Mouse (Mus musculus) midbrain, embryonic 15.5 days (tissue): ENCODE measurements around the gene Arrb2. TPM values are rescaled to one million over a fixed set of nuclear protein-coding genes. Genes with fewer than 3 reads are reported as not detected.
"Not testable (repeated sequence)": the region's sequence is repeated elsewhere in the genome, so short reads cannot be mapped to it uniquely, and the experiment has no call there.

Source experiments
- ATAC-seq: fragments of 200-750 bp; cut with Nextera tagmentation; replicated peaks from 2 replicates; pipeline ENCODE4 v1.8.0; 2017; ENCODE audit warnings: moderate TSS enrichment
- H3K27ac ChIP-seq: fragments of 300-500 bp; sonication (generic); 2 replicates; pipeline ENCODE4 v1.5.1; 2015; ENCODE audit warnings: mild to moderate bottlenecking, inconsistent platforms
- H3K27me3 ChIP-seq: fragments of 300-500 bp; sonication (generic); replicated peaks from 2 replicates; pipeline ENCODE4 v1.6.1; 2015; ENCODE audit warnings: inconsistent platforms
- H3K36me3 ChIP-seq: fragments of 300-500 bp; sonication (generic); replicated peaks from 2 replicates; pipeline ENCODE4 v1.6.1; 2015; ENCODE audit warnings: inconsistent platforms
- H3K4me1 ChIP-seq: fragments of 300-500 bp; sonication (generic); 2 replicates; pipeline ENCODE4 v1.6.1; 2015; ENCODE audit warnings: inconsistent platforms
- H3K4me2 ChIP-seq: fragments of 300-500 bp; sonication (generic); 2 replicates; pipeline ENCODE4 v1.6.1; 2015; ENCODE audit warnings: inconsistent platforms, mild to moderate bottlenecking, moderate library complexity
- H3K4me3 ChIP-seq: fragments of 300-500 bp; sonication (generic); 2 replicates; pipeline ENCODE4 v1.5.1; 2015; ENCODE audit warnings: mild to moderate bottlenecking, inconsistent platforms
- H3K9ac ChIP-seq: fragments of 300-500 bp; sonication (generic); 2 replicates; pipeline ENCODE4 v1.6.1; 2015; ENCODE audit warnings: mild to moderate bottlenecking, inconsistent platforms
- H3K9me3 ChIP-seq: fragments of 300-500 bp; sonication (generic); 2 replicates; pipeline ENCODE4 v1.6.1; 2016; ENCODE audit warnings: inconsistent platforms
- WGBS: fragments of 180-500 bp; shearing (Covaris S2); methylation state at CpG from one replicate; pipeline ENCODE4 v1.1.7; 2015; ENCODE audit warnings: mixed read lengths; 5-methylcytosine and 5-hydroxymethylcytosine counted together
- microRNA-seq: library from miRNA; unstranded; fragments of <30 nt; microRNA quantifications from one replicate; pipeline ENCODE4, GENCODE M21; 2016
- polyA plus RNA-seq: library from polyadenylated mRNA; unstranded; fragments of >200 nt; fragmentation: Nextera tagmentation; extraction: Ambion mirVana; gene quantifications from 2 replicates; pipeline ENCODE4 v1.2.1, GENCODE M21; 2015

The Arrb2 gene
- polyA plus RNA-seq, 1 experiment from 2014 or later, result 53.8 TPM

DNA sequence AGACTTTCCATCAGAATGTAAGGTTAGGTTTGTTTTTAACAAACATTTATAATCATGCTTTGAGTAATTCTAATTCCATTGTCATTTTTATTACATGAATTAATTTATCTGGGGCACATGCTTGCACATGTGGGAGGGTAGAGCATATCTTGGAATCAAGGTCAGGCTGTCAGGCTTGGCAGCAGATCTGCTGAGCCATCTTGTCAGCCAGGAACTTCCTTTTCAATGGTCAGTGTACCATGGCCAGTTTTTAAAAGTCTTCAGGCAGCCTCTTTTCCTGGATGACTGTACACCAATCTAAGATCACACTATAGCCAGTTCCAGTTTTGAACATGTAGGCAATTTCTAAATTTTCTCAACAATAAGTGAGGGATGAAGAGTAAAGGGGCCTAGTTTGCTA, 40.3 kb downstream of the Arrb2 start:
- Histone ChIP-seq H3K4me1 (no peaks in the 10 kb centered on the region), H3K27ac (no peak overlapping the region), H3K4me2 (no peak overlapping the region), H3K9me3 (no peaks in the 10 kb centered on the region), H3K36me3 (no peaks in the 10 kb centered on the region), H3K4me3 (no peak overlapping the region), H3K27me3 (no peaks in the 10 kb centered on the region), H3K9ac (no peak overlapping the region)
- ATAC-seq, result no peak

DNA sequence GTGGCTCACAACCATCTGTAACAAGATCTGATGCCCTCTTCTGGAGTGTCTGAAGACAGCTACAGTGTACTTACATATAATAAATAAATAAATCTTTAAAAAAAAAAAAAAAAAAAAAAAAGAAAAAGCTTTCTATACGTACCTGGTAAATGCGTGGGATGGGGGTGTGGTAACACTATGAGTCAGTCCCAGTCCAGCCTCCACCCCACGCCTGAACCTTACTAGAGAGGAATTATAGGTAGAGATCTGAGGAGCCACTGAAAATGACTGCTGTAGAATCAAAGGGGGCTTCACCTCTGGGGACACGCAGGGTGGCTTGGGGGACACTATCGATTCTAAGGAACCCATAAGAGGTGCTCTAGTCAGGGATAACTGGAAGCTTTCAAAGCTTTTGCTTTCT, 40.9 kb downstream of the Arrb2 start:
- not testable (repeated sequence) for H3K27ac ChIP-seq, ATAC-seq, H3K4me1 ChIP-seq, H3K4me2 ChIP-seq, H3K9ac ChIP-seq, H3K36me3 ChIP-seq, H3K9me3 ChIP-seq, H3K4me3 ChIP-seq, H3K27me3 ChIP-seq
- WGBS, result 89% methylated on average over 5 of the region's 5 CpGs

DNA sequence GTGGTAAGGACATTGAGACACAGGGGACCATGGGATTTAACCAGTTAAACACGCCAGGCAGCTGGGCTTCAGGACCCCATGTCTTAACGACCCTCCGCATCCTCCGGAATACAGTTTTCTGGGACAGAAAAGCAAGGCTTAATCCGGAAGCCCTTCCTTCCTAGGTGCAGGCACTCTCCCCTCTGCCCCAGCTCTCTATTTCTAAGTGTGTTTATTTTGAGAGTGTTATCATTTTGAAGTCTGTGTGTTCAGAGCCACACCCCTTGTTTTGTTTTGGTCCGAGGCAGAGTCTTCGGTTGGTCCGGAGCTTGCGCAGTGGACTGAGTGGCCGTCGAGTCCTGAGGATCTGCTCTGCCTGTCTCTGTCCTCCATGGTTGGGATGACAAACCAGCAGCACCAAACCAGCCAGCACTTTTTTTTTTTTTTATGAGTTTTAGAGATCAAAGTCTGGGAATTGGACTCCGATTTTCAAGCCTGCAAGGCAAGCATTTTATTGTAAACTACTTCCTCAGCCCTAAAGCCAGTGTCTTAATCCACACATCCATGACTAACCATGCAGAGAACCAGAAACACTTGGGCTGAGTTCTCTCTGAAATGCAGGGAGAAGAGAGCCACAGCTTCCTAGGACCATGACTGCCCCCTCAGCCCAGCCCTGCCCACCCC, 42.6 kb downstream of the Arrb2 start:
- Histone ChIP-seq H3K4me1 (no peaks in the 10 kb centered on the region), H3K36me3 (no peaks in the 10 kb centered on the region), H3K9me3 (no peaks in the 10 kb centered on the region), H3K4me3 (no peak overlapping the region), H3K9ac (no peak overlapping the region), H3K4me2 (no peak overlapping the region), H3K27me3 (no peaks in the 10 kb centered on the region), H3K27ac (no peak overlapping the region)
- no peak for ATAC-seq
- WGBS, result 72% methylated on average over 12 of the region's 12 CpGs

DNA sequence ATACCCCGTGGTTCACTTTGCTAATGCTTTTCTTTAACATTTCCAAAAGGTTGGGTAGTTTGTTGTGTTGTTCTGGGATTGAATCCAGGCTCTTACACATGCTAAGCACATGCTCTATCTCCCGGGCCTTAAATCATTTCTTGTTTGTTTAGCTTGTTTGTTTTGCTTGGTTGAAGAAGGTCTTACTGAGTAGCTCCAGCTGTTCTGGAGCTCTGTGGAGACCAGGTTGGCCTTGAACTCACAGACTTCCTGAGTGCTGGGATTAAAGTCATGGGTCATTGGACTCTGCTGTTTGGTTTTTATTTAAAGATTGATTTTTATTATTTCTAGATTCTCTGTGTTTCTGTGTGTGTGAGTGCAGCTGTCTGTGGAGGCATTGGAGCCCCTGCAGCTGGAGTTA, 53.1 kb downstream of the Arrb2 start:
- no peaks in the 10 kb centered on the region for H3K4me1 ChIP-seq
- no peak overlapping the region for H3K4me3 ChIP-seq
- 49% methylated on average over 2 of the region's 2 CpGs for WGBS
- H3K27ac ChIP-seq, result no peak overlapping the region
- H3K27me3 ChIP-seq, result no peaks in the 10 kb centered on the region
- H3K36me3 ChIP-seq, result no peaks in the 10 kb centered on the region
- no peak overlapping the region for H3K9ac ChIP-seq
- no peaks in the 10 kb centered on the region for H3K9me3 ChIP-seq
- no peak overlapping the region for H3K4me2 ChIP-seq
- no peak for ATAC-seq

DNA sequence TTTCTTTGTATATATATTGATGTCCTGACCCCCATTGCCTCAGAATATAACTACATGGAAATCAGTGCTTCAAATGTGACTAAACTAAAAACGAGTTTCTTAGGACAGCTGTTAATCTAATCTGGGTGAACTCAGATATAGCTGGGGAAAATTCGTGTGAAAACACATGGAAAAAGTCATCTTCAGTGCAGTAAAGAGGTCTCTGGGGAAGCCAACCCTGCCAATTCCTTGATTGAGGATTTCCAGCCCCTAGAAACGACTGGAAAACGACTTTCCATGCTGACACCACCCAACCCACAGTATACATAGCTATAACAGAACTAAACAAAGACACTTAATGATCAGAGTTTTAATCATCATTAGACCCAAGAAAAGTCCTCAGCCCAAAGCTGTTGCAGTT, 55.4 kb downstream of the Arrb2 start:
- Histone ChIP-seq H3K4me2 (no peak overlapping the region), H3K9me3 (no peaks in the 10 kb centered on the region), H3K36me3 (no peaks in the 10 kb centered on the region), H3K4me3 (no peak overlapping the region), H3K9ac (no peak overlapping the region), H3K4me1 (no peaks in the 10 kb centered on the region), H3K27ac (no peak overlapping the region), H3K27me3 (no peaks in the 10 kb centered on the region)
- WGBS, result 53% methylated on average over 4 of the region's 4 CpGs
- no peak for ATAC-seq

DNA sequence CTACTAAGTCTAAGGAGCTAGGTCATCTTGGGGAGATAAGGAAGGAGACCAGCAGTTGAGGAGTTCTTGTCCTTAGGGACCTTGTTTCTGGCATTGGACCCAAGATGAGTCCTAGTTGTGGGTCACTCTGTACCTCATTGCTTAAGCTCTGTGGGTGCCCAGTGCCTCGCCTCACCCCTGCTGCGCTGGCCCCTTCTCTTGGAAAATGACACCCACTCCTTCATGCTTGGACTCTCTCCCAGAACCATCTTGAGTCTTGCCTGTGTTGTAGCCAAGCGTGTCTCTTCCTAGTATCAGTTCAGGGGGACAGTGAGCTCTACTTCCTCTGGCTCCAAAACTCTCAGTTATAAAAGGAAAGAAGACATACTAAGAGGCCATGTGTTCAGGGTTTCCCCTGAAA, 56.7 kb downstream of the Arrb2 start:
- 90% methylated on average over 3 of the region's 3 CpGs for WGBS

DNA sequence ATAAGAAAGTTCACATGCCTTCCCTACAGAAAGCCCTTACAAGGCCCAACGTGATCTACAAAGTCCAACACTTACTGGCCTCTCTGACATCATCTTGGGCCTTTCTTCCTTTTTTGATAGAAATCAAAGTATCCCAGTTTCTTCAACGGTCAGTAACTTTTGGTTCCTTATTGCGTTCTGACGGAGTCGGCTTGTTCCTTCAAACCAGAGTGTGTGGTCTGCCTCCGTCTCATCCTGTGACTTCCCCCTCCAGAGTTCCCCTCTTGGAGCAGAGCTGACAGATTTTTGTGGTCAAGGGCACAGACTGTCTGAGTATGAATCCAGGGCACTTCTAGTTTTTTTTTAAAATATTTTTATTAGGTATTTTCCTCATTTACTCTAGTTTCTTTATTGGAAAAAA, 57.2 kb downstream of the Arrb2 start:
- H3K4me3 ChIP-seq, result no peak overlapping the region
- no peaks in the 10 kb centered on the region for H3K4me1 ChIP-seq
- 84% methylated on average over 6 of the region's 6 CpGs for WGBS
- no peak overlapping the region for H3K9ac ChIP-seq
- H3K27ac ChIP-seq, result no peak overlapping the region
- H3K9me3 ChIP-seq, result no peaks in the 10 kb centered on the region
- H3K36me3 ChIP-seq, result no peaks in the 10 kb centered on the region
- no peak overlapping the region for H3K4me2 ChIP-seq
- no peak for ATAC-seq
- H3K27me3 ChIP-seq, result no peaks in the 10 kb centered on the region

More for the DNA sequence above, 56.7 kb downstream of the Arrb2 start:
- no peaks in the 10 kb centered on the region for H3K4me1 ChIP-seq
- no peaks in the 10 kb centered on the region for H3K36me3 ChIP-seq
- no peaks in the 10 kb centered on the region for H3K27me3 ChIP-seq
- ATAC-seq, result no peak
- no peaks in the 10 kb centered on the region for H3K9me3 ChIP-seq
- H3K4me2 ChIP-seq, result no peak overlapping the region
- H3K9ac ChIP-seq, result no peak overlapping the region
- no peak overlapping the region for H3K27ac ChIP-seq
- no peak overlapping the region for H3K4me3 ChIP-seq

Small RNA genes within 50 kb of the gene (microRNA-seq; reads per million reads assigned to microRNA genes)
- 0.74 reads per million for gene Mir7115

Other genes with a start within 250 kb of the Arrb2 start
- 6.4 and 8.6 TPM in 2 replicates for gene Slc16a11, start 219.9 kb upstream of the Arrb2 start, polyA plus RNA-seq
- 14.2 and 15.0 TPM in 2 replicates for gene Slc16a13, start 211.6 kb upstream of the Arrb2 start, polyA plus RNA-seq
- 5.3 and 5.6 TPM in 2 replicates for gene Bcl6b, start 202.8 kb upstream of the Arrb2 start, polyA plus RNA-seq
- gene 0610010K14Rik, start 194.7 kb upstream of the Arrb2 start, polyA plus RNA-seq, result 173 TPM in 2 replicates
- gene Gm21988, start 192.8 kb upstream of the Arrb2 start, polyA plus RNA-seq, result 13.0 and 14.1 TPM in 2 replicates
- gene Rnasek, start 192.8 kb upstream of the Arrb2 start, polyA plus RNA-seq, result 351 and 366 TPM in 2 replicates
- 0.49 and 0.74 TPM in 2 replicates for gene Alox12, start 177.3 kb upstream of the Arrb2 start, polyA plus RNA-seq
- gene Alox12e, start 110.0 kb upstream of the Arrb2 start, polyA plus RNA-seq, result 0.22 TPM in 1 of 2 replicates, not detected in the other
- gene Alox15, start 80.6 kb upstream of the Arrb2 start, polyA plus RNA-seq, result 0.06 TPM in 1 of 2 replicates, not detected in the other
- gene Pelp1, start 22.6 kb upstream of the Arrb2 start, polyA plus RNA-seq, result 32.6 and 33.8 TPM in 2 replicates
- 46.2 and 49.5 TPM in 2 replicates for gene Med11, start 19.3 kb downstream of the Arrb2 start, polyA plus RNA-seq
- 0.61 and 0.62 TPM in 2 replicates for gene Zmynd15, start 26.8 kb downstream of the Arrb2 start, polyA plus RNA-seq
- gene Cxcl16, start 27.3 kb downstream of the Arrb2 start, polyA plus RNA-seq, result 2.5 and 2.9 TPM in 2 replicates
- gene Tm4sf5, start 72.6 kb downstream of the Arrb2 start, polyA plus RNA-seq, result 3.8 and 4.0 TPM in 2 replicates
- gene Vmo1, start 82.0 kb downstream of the Arrb2 start, polyA plus RNA-seq, result 0.46 TPM in 1 of 2 replicates, not detected in the other
- gene Gltpd2, start 86.6 kb downstream of the Arrb2 start, polyA plus RNA-seq, result 0.14 and 0.27 TPM in 2 replicates
- gene Psmb6, start 92.7 kb downstream of the Arrb2 start, polyA plus RNA-seq, result 777 and 795 TPM in 2 replicates
- gene Gm40193, start 100.3 kb downstream of the Arrb2 start, polyA plus RNA-seq, result not detected in 2 replicates
- gene Pld2, start 107.4 kb downstream of the Arrb2 start, polyA plus RNA-seq, result 13.8 and 14.8 TPM in 2 replicates
- 17.9 and 18.7 TPM in 2 replicates for gene Mink1, start 130.2 kb downstream of the Arrb2 start, polyA plus RNA-seq
- not detected in 2 replicates for gene 4930544D05Rik, start 183.2 kb downstream of the Arrb2 start, polyA plus RNA-seq
- gene Chrne, start 186.6 kb downstream of the Arrb2 start, polyA plus RNA-seq, result not detected in 2 replicates
- gene Gp1ba, start 206.5 kb downstream of the Arrb2 start, polyA plus RNA-seq, result 0.11 and 0.14 TPM in 2 replicates
- 114 and 122 TPM in 2 replicates for gene Rnf167, start 214.6 kb downstream of the Arrb2 start, polyA plus RNA-seq
- gene Slc25a11, start 214.8 kb downstream of the Arrb2 start, polyA plus RNA-seq, result 180 and 181 TPM in 2 replicates
- gene Pfn1, start 222.0 kb downstream of the Arrb2 start, polyA plus RNA-seq, result 659 and 665 TPM in 2 replicates
- 8.0 and 8.3 TPM in 2 replicates for gene Eno3, start 224.6 kb downstream of the Arrb2 start, polyA plus RNA-seq
- gene Spag7, start 236.8 kb downstream of the Arrb2 start, polyA plus RNA-seq, result 171 and 173 TPM in 2 replicates